Mouse (Mus musculus) heart, adult 2 months (tissue): Measurements from ENCODE around the gene Npy.

Experiments
- CTCF ChIP-seq: fragments of 200-600 bp; IDR thresholded peaks from 2 replicates; pipeline ENCODE4 v1.8.1; 2022; ENCODE audit warnings: antibody characterized with exemption, mild to moderate bottlenecking, moderate library complexity
- POLR2A ChIP-seq: fragments of 200-500 bp; IDR thresholded peaks from 2 replicates; pipeline ENCODE4 v1.6.1; 2011; ENCODE audit warnings: mild to moderate bottlenecking, low read depth, low read length, control low read depth; ENCODE audit not compliant: insufficient read depth

DNA sequence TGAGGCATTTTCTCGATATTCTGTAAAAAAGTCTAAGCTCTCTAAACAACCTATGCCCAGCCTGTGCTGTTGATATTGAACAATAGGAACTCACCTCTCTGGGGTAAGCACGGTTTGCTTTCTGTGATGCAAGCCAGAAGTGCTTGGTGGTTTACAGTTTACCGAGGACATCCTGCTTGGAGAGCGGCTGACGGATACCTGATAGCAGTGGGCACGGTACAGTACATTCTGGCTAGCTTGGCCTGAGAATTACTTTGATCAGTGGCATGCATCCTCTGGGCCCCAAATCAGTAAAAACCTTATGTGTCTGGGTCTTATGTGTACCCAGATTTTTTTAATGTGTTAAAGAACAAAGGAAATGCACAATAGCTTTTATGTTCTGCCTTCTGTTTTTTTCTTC, 45.1 kb downstream of the Npy start:
- TF ChIP-seq CTCF: no peak
- TF ChIP-seq POLR2A: no peak
